Mouse (Mus musculus) heart, embryonic 16.5 days (tissue): ENCODE results near the gene Magt1. TPM values are rescaled to one million over a fixed set of nuclear protein-coding genes. Genes with fewer than 3 reads are reported as not detected.

ENCODE experiments used
- polyA plus RNA-seq: library from polyadenylated mRNA; unstranded; fragments of >200 nt; fragmentation: Nextera tagmentation; extraction: Ambion mirVana; gene quantifications from 2 replicates; pipeline ENCODE4 v1.2.1, GENCODE M21; 2015

The Magt1 gene
- polyA plus RNA-seq, 1 experiment from 2014 or later, result 43.5 TPM

Other genes starting within 250 kb of the Magt1 start
- 0.96 and 0.98 TPM in 2 replicates for gene Fgf16, start 247.6 kb downstream of the Magt1 start, polyA plus RNA-seq
- gene Atrx, start 82.5 kb downstream of the Magt1 start, polyA plus RNA-seq, result 115 and 124 TPM in 2 replicates
- gene Cox7b, start 3.8 kb upstream of the Magt1 start, polyA plus RNA-seq, result 884 and 895 TPM in 2 replicates
- 10.3 and 12.1 TPM in 2 replicates for gene Atp7a, start 15.4 kb upstream of the Magt1 start, polyA plus RNA-seq
- 0.42 and 0.84 TPM in 2 replicates for gene Tlr13, start 131.3 kb upstream of the Magt1 start, polyA plus RNA-seq
- gene Pgk1, start 175.2 kb upstream of the Magt1 start, polyA plus RNA-seq, result 585 and 699 TPM in 2 replicates
- gene Taf9b, start 209.3 kb upstream of the Magt1 start, polyA plus RNA-seq, result 17.6 and 23.5 TPM in 2 replicates
- not detected in 2 replicates for gene Fnd3c2, start 243.5 kb upstream of the Magt1 start, polyA plus RNA-seq